Mouse (Mus musculus) layer of hippocampus, postnatal 25 days (tissue): ENCODE measurements around the gene 2310011J03Rik. TPM values are rescaled to one million over a fixed set of nuclear protein-coding genes. Genes with fewer than 3 reads are reported as not detected.

Experiments
- DNase-seq, 2 experiments: peaks; one replicate each; pipeline ENCODE4 v3.0.0; 2022; ENCODE audit warnings: mixed read lengths in 2 of 2, low spot score in 1 of 2; ENCODE audit errors: extremely low spot score in 1 of 2
- microRNA-seq, 2 experiments: library from miRNA; unstranded; fragments of <30 nt; microRNA quantifications; one replicate each; pipeline ENCODE4 v1.2.0; 2021
- total RNA-seq, 2 experiments: library from RNA; stranded (reverse); gene quantifications; 2 replicates each; pipeline ENCODE4 v1.2.3; 2021

2310011J03Rik gene
- total RNA-seq, 2 experiments from 2014 or later, result 20.7 to 26.3 TPM

GRCm38 (mm10) chr10:80270099-80270498 is 50.2 kb downstream of the 2310011J03Rik start:
- DNase-seq, result no peak

Small RNA genes lying within 50 kb of the gene (microRNA-seq; reads per million reads assigned to microRNA genes)
- 1.8 to 2.0 reads per million in 2 experiments for gene Mir6911

Other genes with a start within 250 kb of the 2310011J03Rik start
- gene Sbno2, start 215.0 kb downstream of the 2310011J03Rik start, total RNA-seq, result 10 to 100 TPM; 14.5 to 22.0 TPM
- gene Stk11, start 204.7 kb downstream of the 2310011J03Rik start, total RNA-seq, result 10 to 100 TPM; 89.1 to 94.3 TPM
- gene Atp5d, start 181.9 kb downstream of the 2310011J03Rik start, total RNA-seq, result 100 to 1,000 TPM; 338 to 391 TPM
- gene Cbarp, start 179.7 kb downstream of the 2310011J03Rik start, total RNA-seq, result 100 to 1,000 TPM; 399 to 401 TPM
- 10 to 100 TPM; 61.4 to 82.4 TPM for gene Midn, start 172.3 kb downstream of the 2310011J03Rik start, total RNA-seq
- gene Cirbp, start 154.6 kb downstream of the 2310011J03Rik start, total RNA-seq, result 10 to 100 TPM; 69.5 to 97.5 TPM
- 1 to 10 TPM; 5.8 to 6.2 TPM for gene 1600002K03Rik, start 147.6 kb downstream of the 2310011J03Rik start, total RNA-seq
- 10 to 100 TPM; 11.9 to 12.7 TPM for gene Efna2, start 141.1 kb downstream of the 2310011J03Rik start, total RNA-seq
- gene Mum1, start 94.1 kb downstream of the 2310011J03Rik start, total RNA-seq, result 10 to 100 TPM; 39.5 to 48.9 TPM
- 100 to 1,000 TPM; 196 to 223 TPM for gene Ndufs7, start 71.4 kb downstream of the 2310011J03Rik start, total RNA-seq
- 10 to 100 TPM; 43.1 to 54.7 TPM for gene Gamt, start 59.5 kb downstream of the 2310011J03Rik start, total RNA-seq
- gene Dazap1, start 59.1 kb downstream of the 2310011J03Rik start, total RNA-seq, result 10 to 100 TPM; 76.8 to 91.2 TPM
- 100 to 1,000 TPM; 790 to 900 TPM for gene Rps15, start 28.1 kb downstream of the 2310011J03Rik start, total RNA-seq
- gene Apc2, start 24.6 kb downstream of the 2310011J03Rik start, total RNA-seq, result 100 to 1,000 TPM; 101 to 115 TPM
- 1 to 10 TPM; 2.3 to 2.8 TPM for gene Pcsk4, start 9.0 kb upstream of the 2310011J03Rik start, total RNA-seq
- gene Reep6, start 9.4 kb upstream of the 2310011J03Rik start, total RNA-seq, result 10 to 100 TPM in 1 of 2 experiments, 1 to 10 TPM in 1; 9.7 to 10.6 TPM
- gene Adamtsl5, start 27.9 kb upstream of the 2310011J03Rik start, total RNA-seq, result 1 to 10 TPM; 3.8 to 5.5 TPM
- gene Plk5, start 35.9 kb upstream of the 2310011J03Rik start, total RNA-seq, result 10 to 100 TPM; 14.6 to 16.9 TPM
- 10 to 100 TPM; 18.9 to 19.3 TPM for gene Mex3d, start 67.1 kb upstream of the 2310011J03Rik start, total RNA-seq
- 100 to 1,000 TPM; 138 to 159 TPM for gene Mbd3, start 79.0 kb upstream of the 2310011J03Rik start, total RNA-seq
- gene Uqcr11, start 86.3 kb upstream of the 2310011J03Rik start, total RNA-seq, result 100 to 1,000 TPM; 520 to 551 TPM
- gene Tcf3, start 113.1 kb upstream of the 2310011J03Rik start, total RNA-seq, result 10 to 100 TPM; 26.9 to 32.1 TPM
- gene Onecut3, start 174.3 kb upstream of the 2310011J03Rik start, total RNA-seq, result not detected
- under 1 TPM; 0.19 to 0.47 TPM for gene Atp8b3, start 218.6 kb upstream of the 2310011J03Rik start, total RNA-seq
- 10 to 100 TPM; 45.2 to 54.6 TPM for gene Rexo1, start 241.0 kb upstream of the 2310011J03Rik start, total RNA-seq